Mouse (Mus musculus) megakaryocyte, adult 5-6 weeks (primary cell): ENCODE results near the gene Tfb2m. TPM values are rescaled to one million over a fixed set of nuclear protein-coding genes. Genes with fewer than 3 reads are reported as not detected.

ENCODE experiments used
- ATAC-seq: 2 replicates; pipeline ENCODE4 v1.8.0; 2016; ENCODE audit warnings: mild to moderate bottlenecking, inconsistent platforms; ENCODE audit not compliant: poor library complexity, severe bottlenecking
- total RNA-seq, 2 experiments: library from RNA; stranded (forward) in 1 of 2; stranded (reverse) in 1 of 2; fragments of 153-499, 151-499 nt in 1 of 2; fragments of 221-1000, 200-1000 nt in 1 of 2; gene quantifications; 2 replicates each; pipeline versions ENCODE4 v1.2.3 to v1.2.4; 2015 to 2017

Gene Tfb2m
- total RNA-seq, 2 experiments from 2014 or later, result 19.6 to 25.2 TPM

- ATAC-seq, result peak; percentile 71
These were observed 39.3 kb downstream of the Tfb2m start for GRCm38 (mm10) chr1:179506530-179507315.

GRCm38 (mm10) chr1:179502565-179502964, 43.5 kb downstream of the Tfb2m start:
- peak; percentile 60 for ATAC-seq

- no peak for ATAC-seq
These were observed 46.8 kb downstream of the Tfb2m start for GRCm38 (mm10) chr1:179499257-179499656.

- no peak for ATAC-seq
These were observed 53.2 kb downstream of the Tfb2m start for GRCm38 (mm10) chr1:179492908-179493307.

- ATAC-seq, result no peak
These were observed 57.5 kb downstream of the Tfb2m start for GRCm38 (mm10) chr1:179488520-179488919.

GRCm38 (mm10) chr1:179487990-179488389, 58.1 kb downstream of the Tfb2m start:
- ATAC-seq, result peak; percentile 38; the same call in 1 of the 2 replicates

GRCm38 (mm10) chr1:179487238-179487637, 58.8 kb downstream of the Tfb2m start:
- no peak for ATAC-seq

GRCm38 (mm10) chr1:179485784-179486540, 60.1 kb downstream of the Tfb2m start:
- no peak for ATAC-seq

GRCm38 (mm10) chr1:179480862-179481261, 65.2 kb downstream of the Tfb2m start:
- no peak for ATAC-seq

Other genes with a start within 250 kb of the Tfb2m start
- 7.9 and 13.7 TPM in 2 replicates for gene Smyd3, start 28.2 kb downstream of the Tfb2m start, total RNA-seq (2015)
- gene Smyd3, start 28.2 kb downstream of the Tfb2m start, total RNA-seq (2017), result 11.4 and 14.8 TPM in 2 replicates
- 13.5 and 14.7 TPM in 2 replicates for gene Cnst, start 103 bp upstream of the Tfb2m start, total RNA-seq (2015)
- 22.6 and 23.8 TPM in 2 replicates for gene Cnst, start 103 bp upstream of the Tfb2m start, total RNA-seq (2017)
- gene Sccpdh, start 121.9 kb upstream of the Tfb2m start, total RNA-seq (2015), result 3.7 and 5.6 TPM in 2 replicates
- gene Sccpdh, start 121.9 kb upstream of the Tfb2m start, total RNA-seq (2017), result 4.6 and 8.9 TPM in 2 replicates
- gene Kif28, start 199.0 kb upstream of the Tfb2m start, total RNA-seq (2015), result not detected in 2 replicates
- not detected in 2 replicates for gene Kif28, start 199.0 kb upstream of the Tfb2m start, total RNA-seq (2017)